Mouse (Mus musculus): ENCODE measurements at regions not wholly inside any gene's neighbourhood (a gene's known extent, or its start where the extent isn't known, plus 50 kb on each side); places are given as distances from the start of the nearest gene placed in this dataset.

- no peak overlapping the region for H3K27ac ChIP-seq
- 89% methylated on average over 6 of the region's 6 CpGs for WGBS
- ATAC-seq (ENCODE audit: insufficient number of reproducible peaks, insufficient read depth, low FRiP score, low TSS enrichment, low read depth), result no peak
Observed at GRCm38 (mm10) chr3:117155274-117155673, 186.5 kb upstream of the Palmd start.

GRCm38 (mm10) chr3:117153011-117153473, 184.3 kb upstream of the Palmd start:
- no peaks in the 10 kb centered on the region for H3K27me3 ChIP-seq
- WGBS, result 88% methylated on average over 2 of the region's 2 CpGs
- no peak overlapping the region for H3K27ac ChIP-seq
- H3K4me1 ChIP-seq (replicated peaks), result no peaks in the 10 kb centered on the region
- no peak overlapping the region for H3K4me3 ChIP-seq (replicated peaks)
- no peak overlapping the region for H3K4me2 ChIP-seq
- H3K36me3 ChIP-seq, result no peaks in the 10 kb centered on the region
- ATAC-seq (ENCODE audit: insufficient number of reproducible peaks, insufficient read depth, low FRiP score, low TSS enrichment, low read depth), result no peak
- no peak overlapping the region for H3K9ac ChIP-seq (replicated peaks)
- H3K9me3 ChIP-seq, result no peaks in the 10 kb centered on the region

More at GRCm38 (mm10) chr3:117155274-117155673, 186.5 kb upstream of the Palmd start:
- H3K4me1 ChIP-seq (replicated peaks), result no peaks in the 10 kb centered on the region
- H3K4me3 ChIP-seq (replicated peaks), result no peak overlapping the region
- no peaks in the 10 kb centered on the region for H3K27me3 ChIP-seq
- H3K36me3 ChIP-seq, result no peaks in the 10 kb centered on the region
- no peak overlapping the region for H3K4me2 ChIP-seq
- no peak overlapping the region for H3K9ac ChIP-seq (replicated peaks)
- H3K9me3 ChIP-seq, result no peaks in the 10 kb centered on the region

- no peaks in the 10 kb centered on the region; the same call in 1 of the 2 replicates for H3K9me3 ChIP-seq
- no peak overlapping the region for H3K4me3 ChIP-seq (replicated peaks)
- WGBS, result 90% methylated on average over 8 of the region's 8 CpGs
- H3K27ac ChIP-seq, result no peak overlapping the region
- H3K4me2 ChIP-seq, result no peak overlapping the region
- no peaks in the 10 kb centered on the region for H3K36me3 ChIP-seq
- no peaks in the 10 kb centered on the region for H3K27me3 ChIP-seq
- H3K9ac ChIP-seq (replicated peaks), result no peak overlapping the region
- no peaks in the 10 kb centered on the region for H3K4me1 ChIP-seq (replicated peaks)
- no peak for ATAC-seq (ENCODE audit: insufficient number of reproducible peaks, insufficient read depth, low FRiP score, low TSS enrichment, low read depth)
Observed at GRCm38 (mm10) chr3:117152414-117152813, 183.6 kb upstream of the Palmd start.

- H3K9me3 ChIP-seq, result no peaks in the 10 kb centered on the region; the same call in 1 of the 2 replicates
- H3K4me1 ChIP-seq (replicated peaks), result no peaks in the 10 kb centered on the region
- H3K36me3 ChIP-seq, result no peaks in the 10 kb centered on the region
- no peak overlapping the region for H3K27ac ChIP-seq
- no peak overlapping the region for H3K4me3 ChIP-seq (replicated peaks)
- ATAC-seq (ENCODE audit: insufficient number of reproducible peaks, insufficient read depth, low FRiP score, low TSS enrichment, low read depth), result no peak
- H3K9ac ChIP-seq (replicated peaks), result no peak overlapping the region
- H3K4me2 ChIP-seq, result no peak overlapping the region
- 83% methylated on average over 2 of the region's 2 CpGs for WGBS
- H3K27me3 ChIP-seq, result no peaks in the 10 kb centered on the region
Observed at GRCm38 (mm10) chr3:117147414-117147813, 178.6 kb upstream of the Palmd start.

GRCm38 (mm10) chr3:117139835-117140234, 171.0 kb upstream of the Palmd start:
- H3K36me3 ChIP-seq, result no peaks in the 10 kb centered on the region
- no peaks in the 10 kb centered on the region for H3K27me3 ChIP-seq
- WGBS, result 81% methylated on average over 2 of the region's 2 CpGs
- no peaks in the 10 kb centered on the region for H3K4me1 ChIP-seq (replicated peaks)
- no peak overlapping the region for H3K9ac ChIP-seq (replicated peaks)
- no peak overlapping the region for H3K4me3 ChIP-seq (replicated peaks)
- H3K9me3 ChIP-seq, result no peaks in the 10 kb centered on the region
- no peak for ATAC-seq (ENCODE audit: insufficient number of reproducible peaks, insufficient read depth, low FRiP score, low TSS enrichment, low read depth)
- H3K27ac ChIP-seq, result no peak overlapping the region
- H3K4me2 ChIP-seq, result no peak overlapping the region

- no peaks in the 10 kb centered on the region for H3K36me3 ChIP-seq
- H3K27ac ChIP-seq, result no peak overlapping the region
- no peaks in the 10 kb centered on the region for H3K9me3 ChIP-seq
- H3K27me3 ChIP-seq, result no peaks in the 10 kb centered on the region
- no peak overlapping the region for H3K9ac ChIP-seq (replicated peaks)
- 85% methylated on average over 7 of the region's 7 CpGs for WGBS
- H3K4me2 ChIP-seq, result no peak overlapping the region
- ATAC-seq (ENCODE audit: insufficient number of reproducible peaks, insufficient read depth, low FRiP score, low TSS enrichment, low read depth), result no peak
- H3K4me3 ChIP-seq (replicated peaks), result no peak overlapping the region
- H3K4me1 ChIP-seq (replicated peaks), result no peaks in the 10 kb centered on the region
Observed at GRCm38 (mm10) chr3:117138720-117139119, 169.9 kb upstream of the Palmd start.

GRCm38 (mm10) chr3:117132897-117133296, 164.1 kb upstream of the Palmd start:
- 83% methylated on average over 4 of the region's 4 CpGs for WGBS
- no peak for ATAC-seq (ENCODE audit: insufficient number of reproducible peaks, insufficient read depth, low FRiP score, low TSS enrichment, low read depth)
- H3K9me3 ChIP-seq, result no peaks in the 10 kb centered on the region

GRCm38 (mm10) chr3:117122211-117122610, 153.4 kb upstream of the Palmd start:
- H3K27ac ChIP-seq, result no peak overlapping the region
- ATAC-seq (ENCODE audit: insufficient number of reproducible peaks, insufficient read depth, low FRiP score, low TSS enrichment, low read depth), result no peak
- no peak overlapping the region for H3K9ac ChIP-seq (replicated peaks)
- H3K4me1 ChIP-seq (replicated peaks), result no peaks in the 10 kb centered on the region
- 0 out of 2 replicates have a peak, but pooled peaks cover 5% of the 10 kb centered on the region for H3K9me3 ChIP-seq
- no peaks in the 10 kb centered on the region for H3K36me3 ChIP-seq
- 89% methylated on average over 3 of the region's 3 CpGs for WGBS
- no peak overlapping the region for H3K4me2 ChIP-seq
- no peak overlapping the region for H3K4me3 ChIP-seq (replicated peaks)
- no peaks in the 10 kb centered on the region for H3K27me3 ChIP-seq

More at GRCm38 (mm10) chr3:117132897-117133296, 164.1 kb upstream of the Palmd start:
- Histone ChIP-seq H3K27ac (no peak overlapping the region), H3K27me3 (no peaks in the 10 kb centered on the region), H3K9ac (replicated peaks) (no peak overlapping the region), H3K4me2 (no peak overlapping the region), H3K4me3 (replicated peaks) (no peak overlapping the region), H3K36me3 (no peaks in the 10 kb centered on the region), H3K4me1 (replicated peaks) (peaks cover 4% of the 10 kb centered on the region)

GRCm38 (mm10) chr3:117120086-117121055, 151.6 kb upstream of the Palmd start:
- no peak overlapping the region for H3K27ac ChIP-seq
- H3K9me3 ChIP-seq, result 0 out of 2 replicates have a peak, but pooled peaks cover 5% of the 10 kb centered on the region
- no peaks in the 10 kb centered on the region for H3K4me1 ChIP-seq (replicated peaks)
- H3K4me3 ChIP-seq (replicated peaks), result no peak overlapping the region
- no peak overlapping the region for H3K4me2 ChIP-seq
- ATAC-seq (ENCODE audit: insufficient number of reproducible peaks, insufficient read depth, low FRiP score, low TSS enrichment, low read depth), result peak; percentile 31
- 62% methylated on average over 13 of the region's 13 CpGs for WGBS
- no peak overlapping the region for H3K9ac ChIP-seq (replicated peaks)
- no peaks in the 10 kb centered on the region for H3K27me3 ChIP-seq
- H3K36me3 ChIP-seq, result no peaks in the 10 kb centered on the region

GRCm38 (mm10) chr3:117119576-117119975, 150.8 kb upstream of the Palmd start:
- 82% methylated on average over 5 of the region's 5 CpGs for WGBS
- H3K27me3 ChIP-seq, result no peaks in the 10 kb centered on the region

GRCm38 (mm10) chr3:117117838-117118237, 149.1 kb upstream of the Palmd start:
- no peaks in the 10 kb centered on the region for H3K36me3 ChIP-seq
- 0 out of 2 replicates have a peak, but pooled peaks cover 5% of the 10 kb centered on the region for H3K9me3 ChIP-seq
- no peak overlapping the region for H3K9ac ChIP-seq (replicated peaks)
- ATAC-seq (ENCODE audit: insufficient number of reproducible peaks, insufficient read depth, low FRiP score, low TSS enrichment, low read depth), result no peak
- no peaks in the 10 kb centered on the region for H3K4me1 ChIP-seq (replicated peaks)
- H3K27ac ChIP-seq, result no peak overlapping the region
- no peaks in the 10 kb centered on the region for H3K27me3 ChIP-seq
- H3K4me2 ChIP-seq, result no peak overlapping the region
- WGBS, result 63% methylated on average over 1 of the region's 1 CpGs
- no peak overlapping the region for H3K4me3 ChIP-seq (replicated peaks)

More at GRCm38 (mm10) chr3:117119576-117119975, 150.8 kb upstream of the Palmd start:
- 0 out of 2 replicates have a peak, but pooled peaks cover 5% of the 10 kb centered on the region for H3K9me3 ChIP-seq
- no peak overlapping the region for H3K27ac ChIP-seq
- H3K4me2 ChIP-seq, result no peak overlapping the region
- no peaks in the 10 kb centered on the region for H3K36me3 ChIP-seq
- no peak for ATAC-seq (ENCODE audit: insufficient number of reproducible peaks, insufficient read depth, low FRiP score, low TSS enrichment, low read depth)
- H3K4me3 ChIP-seq (replicated peaks), result no peak overlapping the region
- H3K4me1 ChIP-seq (replicated peaks), result no peaks in the 10 kb centered on the region
- no peak overlapping the region for H3K9ac ChIP-seq (replicated peaks)
